Mouse (Mus musculus): ENCODE measurements at regions not wholly inside any gene's neighbourhood (a gene's known extent, or its start where the extent isn't known, plus 50 kb on each side); places are given as distances from the start of the nearest gene placed in this dataset.

DNA sequence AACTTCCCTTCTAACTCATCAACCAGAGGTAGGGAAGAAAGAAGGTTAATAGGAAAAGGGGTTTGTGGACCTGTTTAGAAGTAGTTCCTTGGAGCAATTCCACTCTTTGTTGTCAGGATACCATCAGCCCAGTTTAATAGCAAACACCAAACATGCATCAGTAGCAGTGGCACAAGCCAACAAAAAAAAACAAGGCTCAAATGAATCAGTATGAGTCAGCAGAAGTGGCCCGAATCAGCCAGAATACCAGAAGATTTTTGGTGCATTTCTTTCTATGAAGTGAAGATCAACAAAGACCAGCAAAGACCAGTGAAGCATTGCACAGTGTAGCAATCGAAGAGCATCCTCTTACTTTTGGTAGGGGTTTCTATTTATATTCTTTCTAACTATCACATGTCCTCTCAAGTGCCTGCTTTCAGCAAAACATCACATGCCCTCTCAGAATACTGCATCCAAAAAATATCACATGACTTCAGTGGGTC is 52.9 kb upstream of the Gm10944 start:
- H3K27ac ChIP-seq (replicated peaks) = no peak overlapping the region
- H3K9me3 ChIP-seq (ENCODE audit: control insufficient read depth, low read length) = no peaks in the 10 kb centered on the region
- H3K9ac ChIP-seq (ENCODE audit: low read length) = no peak overlapping the region
- WGBS = 92% methylated on average over 2 of the region's 2 CpGs
- DNase-seq (ENCODE audit: low spot score) = no peak
- no peak for ATAC-seq (ENCODE audit: low FRiP score, low TSS enrichment)
- no peak overlapping the region for H3K4me2 ChIP-seq (replicated peaks; ENCODE audit: low read depth)
- H3K4me3 ChIP-seq (ENCODE audit: low read depth, low read length) = no peak overlapping the region
- H3K36me3 ChIP-seq (ENCODE audit: control insufficient read depth, insufficient read depth, low read length) = no peaks in the 10 kb centered on the region
- H3K27me3 ChIP-seq (ENCODE audit: control insufficient read depth, insufficient read depth, low read length) = no peaks in the 10 kb centered on the region
- no peaks in the 10 kb centered on the region for H3K4me1 ChIP-seq (replicated peaks; ENCODE audit: control insufficient read depth, insufficient read depth)
- no peak for TF ChIP-seq EP300 (optimal IDR thresholded peaks at IDR 0.05)
- no peak for TF ChIP-seq CTCF (IDR thresholded peaks at IDR 0.05; ENCODE audit: low read depth)

DNA sequence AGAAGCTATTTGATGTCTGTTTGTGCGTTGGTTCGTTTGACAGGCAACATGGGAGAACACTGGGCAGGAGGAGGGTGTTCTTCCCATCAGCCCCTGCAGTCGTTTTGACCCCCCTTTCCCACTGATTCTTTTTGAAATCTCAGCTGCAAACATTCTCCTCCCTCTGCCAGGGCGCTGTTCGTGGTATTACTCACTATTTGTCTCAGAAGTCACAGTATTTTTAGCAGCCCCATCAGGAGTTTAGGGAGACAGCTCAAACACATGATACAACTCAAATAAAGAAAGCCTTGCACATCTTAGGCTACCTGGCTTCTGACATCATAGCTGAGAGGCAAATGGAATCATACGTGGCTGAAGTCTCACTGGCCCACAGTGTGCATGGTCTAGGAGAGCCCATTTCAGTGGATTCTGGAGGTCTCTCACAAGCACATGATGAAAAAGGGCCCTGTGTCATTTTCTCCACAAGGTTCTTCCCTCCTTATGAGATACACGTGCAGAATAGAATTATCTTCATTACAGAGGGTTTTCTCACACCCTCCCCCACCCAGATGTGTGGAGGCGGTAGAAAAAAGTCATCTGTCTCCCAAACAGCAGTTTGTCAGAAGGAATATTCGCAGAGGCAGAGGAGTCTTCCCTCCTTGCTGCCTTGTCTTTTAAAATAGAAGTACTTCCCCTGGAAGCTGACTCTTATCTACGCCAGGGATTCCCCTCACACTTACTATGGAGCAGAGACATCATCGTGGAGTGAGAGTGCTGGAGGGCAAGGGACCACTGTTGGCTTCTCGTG is 57.1 kb upstream of the Rab32 start:
- 44% methylated on average over 12 of the region's 12 CpGs for whole genome bisulfite sequencing

GRCm38 (mm10) chr10:10610561-10611345 is 52.7 kb upstream of the Rab32 start:
- peak; percentile 59; the same call in 1 of the 2 replicates for ATAC-seq (ENCODE audit: low FRiP score, low TSS enrichment)
- Histone ChIP-seq H3K36me3 (ENCODE audit: control insufficient read depth, insufficient read depth, low read length) (no peaks in the 10 kb centered on the region), H3K27me3 (ENCODE audit: control insufficient read depth, insufficient read depth, low read length) (no peaks in the 10 kb centered on the region), H3K4me3 (ENCODE audit: low read depth, low read length) (no peak overlapping the region), H3K27ac (replicated peaks) (no peak overlapping the region), H3K4me1 (replicated peaks; ENCODE audit: control insufficient read depth, insufficient read depth) (no peaks in the 10 kb centered on the region), H3K9ac (ENCODE audit: low read length) (no peak overlapping the region), H3K4me2 (replicated peaks; ENCODE audit: low read depth) (no peak overlapping the region), H3K9me3 (ENCODE audit: control insufficient read depth, low read length) (no peaks in the 10 kb centered on the region)
- TF ChIP-seq EP300 (optimal IDR thresholded peaks at IDR 0.05) = no peak
- no peak for TF ChIP-seq CTCF (IDR thresholded peaks at IDR 0.05; ENCODE audit: low read depth)
- DNase-seq (ENCODE audit: low spot score) = no peak
- 63% methylated on average over 3 of the region's 3 CpGs for WGBS

More for the DNA sequence above, 57.1 kb upstream of the Rab32 start:
- Histone ChIP-seq H3K27ac (replicated peaks) (no peak overlapping the region), H3K9ac (ENCODE audit: low read length) (no peak overlapping the region), H3K4me1 (replicated peaks; ENCODE audit: control insufficient read depth, insufficient read depth) (no peaks in the 10 kb centered on the region), H3K36me3 (ENCODE audit: control insufficient read depth, insufficient read depth, low read length) (no peaks in the 10 kb centered on the region), H3K4me2 (replicated peaks; ENCODE audit: low read depth) (no peak overlapping the region), H3K9me3 (ENCODE audit: control insufficient read depth, low read length) (no peaks in the 10 kb centered on the region), H3K27me3 (ENCODE audit: control insufficient read depth, insufficient read depth, low read length) (no peaks in the 10 kb centered on the region), H3K4me3 (ENCODE audit: low read depth, low read length) (no peak overlapping the region)
- DNase-seq (ENCODE audit: low spot score) = no peak
- TF ChIP-seq CTCF (IDR thresholded peaks at IDR 0.05; ENCODE audit: low read depth) = no peak
- TF ChIP-seq EP300 (optimal IDR thresholded peaks at IDR 0.05) = no peak
- ATAC-seq (ENCODE audit: low FRiP score, low TSS enrichment) = no peak

DNA sequence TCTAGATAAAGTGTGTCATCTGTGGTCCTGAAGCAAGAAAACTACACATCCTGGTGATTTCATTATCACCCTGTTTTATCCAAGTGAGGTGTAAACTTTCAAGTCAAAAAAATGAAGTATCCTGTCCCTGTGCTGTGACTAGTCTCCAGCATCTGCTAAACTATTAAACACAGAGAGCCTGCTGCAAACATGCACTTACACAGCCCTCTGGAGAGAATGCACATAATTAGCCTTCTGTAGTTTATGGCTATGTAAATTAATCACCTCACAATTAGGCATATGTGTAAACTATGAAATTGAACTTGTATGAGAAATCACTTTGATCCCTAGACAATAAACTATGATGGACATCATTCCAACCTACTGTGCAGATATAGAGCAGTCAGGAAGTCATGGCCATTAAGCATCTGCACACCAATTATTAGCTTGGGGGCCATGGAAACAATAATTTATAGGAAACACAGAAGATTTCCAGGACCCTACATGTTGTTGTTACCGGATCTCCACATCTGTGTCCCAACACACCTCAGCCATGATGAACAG is 50.6 kb upstream of the Rab32 start:
- 91% methylated on average over 1 of the region's 1 CpGs for WGBS
- no peaks in the 10 kb centered on the region for H3K27me3 ChIP-seq (ENCODE audit: control insufficient read depth, insufficient read depth, low read length)
- H3K4me3 ChIP-seq (ENCODE audit: low read depth, low read length) = no peak overlapping the region
- no peak overlapping the region for H3K4me2 ChIP-seq (replicated peaks; ENCODE audit: low read depth)
- TF ChIP-seq EP300 (optimal IDR thresholded peaks at IDR 0.05) = no peak
- TF ChIP-seq CTCF (IDR thresholded peaks at IDR 0.05; ENCODE audit: low read depth) = no peak
- ATAC-seq (ENCODE audit: low FRiP score, low TSS enrichment) (no peak), DNase-seq (ENCODE audit: low spot score) (no peak)
- no peaks in the 10 kb centered on the region for H3K36me3 ChIP-seq (ENCODE audit: control insufficient read depth, insufficient read depth, low read length)
- no peak overlapping the region for H3K27ac ChIP-seq (replicated peaks)
- H3K9me3 ChIP-seq (ENCODE audit: control insufficient read depth, low read length) = no peaks in the 10 kb centered on the region
- no peak overlapping the region for H3K9ac ChIP-seq (ENCODE audit: low read length)
- H3K4me1 ChIP-seq (replicated peaks; ENCODE audit: control insufficient read depth, insufficient read depth) = no peaks in the 10 kb centered on the region
